Mouse (Mus musculus): Measurements from ENCODE around the gene Nsmce4a. TPM values are rescaled to one million over a fixed set of nuclear protein-coding genes. Genes with fewer than 3 reads are reported as not detected.

The Nsmce4a gene
- total and polyA plus RNA-seq, 3 experiments, result 117 to 134 (median 129) TPM

Other genes starting within 250 kb of the Nsmce4a start
- gene Ate1, start 52.7 kb downstream of the Nsmce4a start, total RNA-seq (2012; rRNA removed), result 19.5 and 21.9 TPM in 2 replicates
- gene Ate1, start 52.7 kb downstream of the Nsmce4a start, polyA plus RNA-seq (2012; ENCODE audit: insufficient read depth in 1 of 2, insufficient read length in 2 of 2, low read depth in 1 of 2, low replicate concordance in 2 of 2, missing spikeins in 1 of 2), result 10 to 100 TPM in 1 of 2 experiments, not detected in 1; 28.6 TPM
- gene Tacc2, start 4.3 kb upstream of the Nsmce4a start, total RNA-seq (2012; rRNA removed), result 3.5 and 5.3 TPM in 2 replicates
- 10 to 100 TPM in 1 of 2 experiments, not detected in 1; 21.5 TPM for gene Tacc2, start 4.3 kb upstream of the Nsmce4a start, polyA plus RNA-seq (2012; ENCODE audit: insufficient read depth in 1 of 2, insufficient read length in 2 of 2, low read depth in 1 of 2, low replicate concordance in 2 of 2, missing spikeins in 1 of 2)
- 0.72 and 0.89 TPM in 2 replicates for gene Btbd16, start 201.0 kb upstream of the Nsmce4a start, total RNA-seq (2012; rRNA removed)
- gene Btbd16, start 201.0 kb upstream of the Nsmce4a start, polyA plus RNA-seq (2012; ENCODE audit: insufficient read depth in 1 of 2, insufficient read length in 2 of 2, low read depth in 1 of 2, low replicate concordance in 2 of 2, missing spikeins in 1 of 2), result under 1 TPM in 1 of 2 experiments, not detected in 1; 0.71 TPM

Data from MEL (cell line).